Comparison of ENCODE assay signal across 8 mouse cellular contexts in the genomic region with DNA sequence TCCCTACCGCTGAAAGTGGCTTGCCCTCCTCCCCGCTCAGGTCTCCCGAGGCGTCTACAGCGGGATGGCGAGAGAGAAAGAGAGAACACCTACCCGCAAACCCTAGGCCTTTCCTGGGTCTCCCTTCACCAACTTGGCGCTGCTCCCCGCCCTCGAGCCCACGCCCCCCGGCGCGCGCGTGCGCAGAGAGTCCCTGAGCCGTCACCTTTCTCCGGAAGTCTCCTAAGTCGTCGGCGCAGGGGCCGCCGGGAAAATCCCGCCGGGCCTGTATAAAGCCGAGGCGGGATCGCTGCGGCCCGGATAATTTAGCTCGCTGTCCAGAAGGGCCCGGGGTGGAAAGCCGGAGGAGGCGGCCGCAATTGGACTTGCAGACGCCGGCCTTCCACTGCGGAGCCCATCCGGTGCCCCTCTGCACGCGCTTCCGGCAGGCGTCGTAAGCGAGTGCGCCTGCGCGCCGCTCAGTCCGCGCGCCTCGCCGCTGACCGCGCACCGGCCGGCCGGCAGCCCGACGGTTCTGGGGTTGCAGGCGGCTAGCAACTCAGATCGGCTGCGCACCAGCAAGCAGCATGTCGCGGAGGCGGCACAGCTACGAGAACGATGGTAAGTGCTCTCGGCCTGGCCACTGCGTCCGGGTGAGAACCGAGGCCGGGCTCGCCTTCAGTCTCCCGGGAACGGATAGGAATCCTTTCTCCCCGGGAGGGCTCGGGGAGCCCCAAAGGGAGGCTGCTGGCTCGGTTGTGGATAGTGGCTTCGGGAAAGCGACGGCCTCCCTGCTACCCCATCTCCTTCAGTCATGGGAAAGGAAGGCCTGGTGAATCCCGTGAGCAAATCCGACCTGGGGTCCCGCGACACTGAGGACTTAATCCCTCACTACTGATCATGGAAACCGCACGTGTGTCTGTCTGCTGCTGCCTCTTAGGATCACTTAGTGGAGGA. TPM values are rescaled to one million over a fixed set of nuclear protein-coding genes. Genes with fewer than 3 reads are reported as not detected.
DNase-seq lines count a peak whose midpoint lies in the region; ATAC-seq and TF ChIP-seq lines count a peak whose summit lies in the region.

Gene Ncbp1 (plus strand): TSS at position 327 of the 936 bp plus-strand sequence.
Gene Tstd2 (minus strand): TSS at position 408 of the 936 bp plus-strand sequence.

- peak within 1 kb of the TSS; percentile 96 for H3K27ac ChIP-seq in forebrain, embryonic 10.5 days
- H3K27ac ChIP-seq in heart, embryonic 15.5 days = peak within 1 kb of the TSS; percentile 98
- H3K27ac ChIP-seq in liver, embryonic 14.5 days = peak within 1 kb of the TSS; percentile 74
- peak within 1 kb of the TSS; percentile 94 for H3K27ac ChIP-seq in neural tube, embryonic 11.5 days (ENCODE audit: low read depth, low read length)
- peak within 1 kb of the TSS; percentile 98 for H3K27ac ChIP-seq in stomach, postnatal 0 days (replicated peaks)

- H3K27me3 ChIP-seq in forebrain, embryonic 10.5 days (ENCODE audit: poor library complexity, severe bottlenecking) = no peaks in the 10 kb centered on the region
- no peaks in the 10 kb centered on the region for H3K27me3 ChIP-seq in heart, embryonic 15.5 days
- H3K27me3 ChIP-seq in liver, embryonic 14.5 days (ENCODE audit: control insufficient read depth, insufficient read depth, low read length) = no peaks in the 10 kb centered on the region
- H3K27me3 ChIP-seq in neural tube, embryonic 11.5 days (ENCODE audit: control insufficient read depth, insufficient read depth, low read length) = no peaks in the 10 kb centered on the region
- H3K27me3 ChIP-seq in stomach, postnatal 0 days (ENCODE audit: control insufficient read depth, insufficient read depth, low read length) = no peaks in the 10 kb centered on the region

- TF ChIP-seq CTCF in liver, embryonic 14.5 days (IDR thresholded peaks at IDR 0.05; ENCODE audit: low read depth) = no peak
- no peak for TF ChIP-seq CTCF in stomach, postnatal 0 days (IDR thresholded peaks at IDR 0.05; ENCODE audit: low read depth)

- no peaks in the 10 kb centered on the region for H3K9me3 ChIP-seq in forebrain, embryonic 10.5 days
- no peaks in the 10 kb centered on the region for H3K9me3 ChIP-seq in heart, embryonic 15.5 days (replicated peaks)
- no peaks in the 10 kb centered on the region for H3K9me3 ChIP-seq in liver, embryonic 14.5 days (ENCODE audit: control insufficient read depth, low read length)
- no peaks in the 10 kb centered on the region for H3K9me3 ChIP-seq in neural tube, embryonic 11.5 days (ENCODE audit: control insufficient read depth, low read length)
- no peaks in the 10 kb centered on the region for H3K9me3 ChIP-seq in stomach, postnatal 0 days (ENCODE audit: control insufficient read depth, low read length)

- DNase-seq in CD8-positive naive resting alpha-beta T cell, adult 2 months (ENCODE audit: low read depth in 2 of 2, low spot score in 2 of 2) = peak; percentile 82 to 91
- peak; percentile 86 for DNase-seq in c-Kit-positive CD71-negative TER-119-negative erythroid progenitor cells, embryonic 14.5 days (ENCODE audit: low read depth)
- DNase-seq in forebrain, embryonic 10.5 days (ENCODE audit: extremely low spot score, low spot score) = peak; percentile 91
- peak; percentile 92 to 94 for DNase-seq in kidney, postnatal 25 days
- DNase-seq in liver, embryonic 14.5 days (ENCODE audit: low read depth in 3 of 3, low spot score in 3 of 3) = peak; percentile 81 to 88 (median 82)
- DNase-seq in neural tube, embryonic 11.5 days (ENCODE audit: low spot score) = peak; percentile 98
- peak; percentile 94 for DNase-seq in stomach, postnatal 0 days (ENCODE audit: low spot score)

- WGBS in forebrain, embryonic 10.5 days = under 1% methylated on average over 90 of the region's 90 CpGs
- WGBS in heart, embryonic 15.5 days = under 1% methylated on average over 89 of the region's 90 CpGs
- WGBS in liver, embryonic 14.5 days (ENCODE audit: insufficient replicate concordance) = under 1% methylated on average over 90 of the region's 90 CpGs
- under 1% methylated on average over 88 of the region's 90 CpGs for WGBS in neural tube, embryonic 11.5 days
- WGBS in stomach, postnatal 0 days = under 1% methylated on average over 83 of the region's 90 CpGs

- ATAC-seq in heart, embryonic 15.5 days (replicated peaks; ENCODE audit: insufficient number of reproducible peaks, insufficient read depth, low FRiP score, low read depth) = peak; percentile 89
- ATAC-seq in liver, embryonic 14.5 days (ENCODE audit: insufficient read depth) = peak; percentile 91
- peak; percentile 89 for ATAC-seq in neural tube, embryonic 11.5 days (ENCODE audit: insufficient read depth, low FRiP score, low TSS enrichment)
- peak; percentile 93 for ATAC-seq in stomach, postnatal 0 days (ENCODE audit: low FRiP score, low TSS enrichment)

- H3K9ac ChIP-seq in heart, embryonic 15.5 days = peak within 1 kb of the TSS; percentile 93
- H3K9ac ChIP-seq in liver, embryonic 14.5 days (replicated peaks) = peak within 1 kb of the TSS; percentile 96
- H3K9ac ChIP-seq in neural tube, embryonic 11.5 days (ENCODE audit: low read length) = peak within 1 kb of the TSS; percentile 83
- peak within 1 kb of the TSS; percentile 93 for H3K9ac ChIP-seq in stomach, postnatal 0 days (ENCODE audit: low read length)

- H3K4me3 ChIP-seq in forebrain, embryonic 10.5 days = peak within 1 kb of the TSS; percentile 77
- H3K4me3 ChIP-seq in heart, embryonic 15.5 days = peak within 1 kb of the TSS; percentile 90
- H3K4me3 ChIP-seq in liver, embryonic 14.5 days (ENCODE audit: insufficient read depth in 1 of 2, low read depth in 2 of 2, low read length in 2 of 2) = peak within 1 kb of the TSS; percentile 96 to 100
- peak within 1 kb of the TSS; percentile 62 for H3K4me3 ChIP-seq in neural tube, embryonic 11.5 days (ENCODE audit: low read depth, low read length)
- peak within 1 kb of the TSS; percentile 86 for H3K4me3 ChIP-seq in stomach, postnatal 0 days (ENCODE audit: low read depth, low read length)

- peaks cover 45% of the 10 kb centered on the region for H3K36me3 ChIP-seq in forebrain, embryonic 10.5 days (replicated peaks)
- peaks cover 19% of the 10 kb centered on the region for H3K36me3 ChIP-seq in heart, embryonic 15.5 days
- no peaks in the 10 kb centered on the region; the same call in none of the 2 replicates for H3K36me3 ChIP-seq in liver, embryonic 14.5 days (replicated peaks; ENCODE audit: control insufficient read depth, insufficient read depth, low read depth)
- H3K36me3 ChIP-seq in neural tube, embryonic 11.5 days (ENCODE audit: control insufficient read depth, insufficient read depth, low read length) = peaks cover 3% of the 10 kb centered on the region; the same call in 1 of the 2 replicates
- 0 out of 2 replicates have a peak, but pooled peaks cover 2% of the 10 kb centered on the region for H3K36me3 ChIP-seq in stomach, postnatal 0 days (ENCODE audit: control insufficient read depth, insufficient read depth, low read length)

- peaks cover 30% of the 10 kb centered on the region for H3K4me1 ChIP-seq in forebrain, embryonic 10.5 days
- H3K4me1 ChIP-seq in heart, embryonic 15.5 days (replicated peaks) = peaks cover 21% of the 10 kb centered on the region
- peaks cover 10 to 14% of the 10 kb centered on the region in 2 experiments for H3K4me1 ChIP-seq in liver, embryonic 14.5 days (replicated peaks; ENCODE audit: control insufficient read depth in 2 of 2, insufficient read depth in 2 of 2, low read length in 1 of 2)
- H3K4me1 ChIP-seq in neural tube, embryonic 11.5 days (ENCODE audit: control insufficient read depth, insufficient read depth, low read length) = peaks cover 9% of the 10 kb centered on the region
- peaks cover 3% of the 10 kb centered on the region; the same call in 1 of the 2 replicates for H3K4me1 ChIP-seq in stomach, postnatal 0 days (replicated peaks; ENCODE audit: control insufficient read depth, insufficient read depth)

- H3K4me2 ChIP-seq in heart, embryonic 15.5 days = peak within 1 kb of the TSS; percentile 85
- peak within 1 kb of the TSS; percentile 97 for H3K4me2 ChIP-seq in liver, embryonic 14.5 days (ENCODE audit: low read depth)
- peak within 1 kb of the TSS; percentile 59 for H3K4me2 ChIP-seq in neural tube, embryonic 11.5 days (ENCODE audit: low read depth)
- peak within 1 kb of the TSS; percentile 84 for H3K4me2 ChIP-seq in stomach, postnatal 0 days (replicated peaks; ENCODE audit: low read depth)

- TF ChIP-seq EP300 in liver, embryonic 14.5 days (IDR thresholded peaks at IDR 0.05; ENCODE audit: low read depth) = no peak
- TF ChIP-seq EP300 in stomach, postnatal 0 days (optimal IDR thresholded peaks at IDR 0.05) = no peak

RNA-seq across cellular contexts. Expression of gene Ncbp1, which starts in this region (rescaled TPM):
- polyA plus RNA-seq in forebrain, embryonic 10.5 days (2016; fragmentation: Nextera tagmentation; extraction: Ambion mirVana) = 139 and 141 TPM in 2 replicates
- 37.4 and 45.4 TPM in 2 replicates for polyA plus RNA-seq in heart, embryonic 15.5 days (2015; fragmentation: Nextera tagmentation; extraction: Ambion mirVana)
- 20.1 and 36.1 TPM in 2 replicates for polyA plus RNA-seq in liver, embryonic 14.5 days (2012; rRNA removed)
- 40.9 and 47.0 TPM in 2 replicates for polyA plus RNA-seq in liver, embryonic 14.5 days (2014; fragmentation: Nextera tagmentation; extraction: Ambion mirVana)
- polyA plus RNA-seq in neural tube, embryonic 11.5 days (2014; fragmentation: Nextera tagmentation; extraction: Ambion mirVana) = 134 and 145 TPM in 2 replicates
- 27.0 and 27.8 TPM in 2 replicates for polyA plus RNA-seq in stomach, postnatal 0 days (2015; fragmentation: Nextera tagmentation; extraction: Ambion mirVana)

RNA-seq across cellular contexts. Expression of gene Tstd2, which starts in this region (rescaled TPM):
- 66.9 and 67.4 TPM in 2 replicates for polyA plus RNA-seq in forebrain, embryonic 10.5 days (2016; fragmentation: Nextera tagmentation; extraction: Ambion mirVana)
- 24.2 and 29.4 TPM in 2 replicates for polyA plus RNA-seq in heart, embryonic 15.5 days (2015; fragmentation: Nextera tagmentation; extraction: Ambion mirVana)
- polyA plus RNA-seq in liver, embryonic 14.5 days (2012; rRNA removed) = 4.3 and 6.0 TPM in 2 replicates
- 3.8 and 5.0 TPM in 2 replicates for polyA plus RNA-seq in liver, embryonic 14.5 days (2014; fragmentation: Nextera tagmentation; extraction: Ambion mirVana)
- polyA plus RNA-seq in neural tube, embryonic 11.5 days (2014; fragmentation: Nextera tagmentation; extraction: Ambion mirVana) = 32.5 and 37.2 TPM in 2 replicates
- polyA plus RNA-seq in stomach, postnatal 0 days (2015; fragmentation: Nextera tagmentation; extraction: Ambion mirVana) = 14.5 and 17.2 TPM in 2 replicates

Comparison
In these comparisons a context has a peak if more than half of its experiments do, and no peak if none do; other contexts are left out.
1. Peak in every context shown above with its lines: DNase-seq, ATAC-seq, H3K4me3 ChIP-seq and H3K27ac ChIP-seq.